Mouse (Mus musculus): Measurements from ENCODE around the gene Ccdc170. TPM values are rescaled to one million over a fixed set of nuclear protein-coding genes. Genes with fewer than 3 reads are reported as not detected.
"Not testable (repeated sequence)": the region's sequence is repeated elsewhere in the genome, so short reads cannot be mapped to it uniquely, and the experiment has no call there.

The Ccdc170 gene
- total RNA-seq (2014; rRNA removed) = 0.52 and 1.5 TPM in 2 replicates
- 0.47 and 0.48 TPM in 2 replicates for polyA plus RNA-seq (2015; fragmentation: Nextera tagmentation; extraction: Ambion mirVana)

DNA sequence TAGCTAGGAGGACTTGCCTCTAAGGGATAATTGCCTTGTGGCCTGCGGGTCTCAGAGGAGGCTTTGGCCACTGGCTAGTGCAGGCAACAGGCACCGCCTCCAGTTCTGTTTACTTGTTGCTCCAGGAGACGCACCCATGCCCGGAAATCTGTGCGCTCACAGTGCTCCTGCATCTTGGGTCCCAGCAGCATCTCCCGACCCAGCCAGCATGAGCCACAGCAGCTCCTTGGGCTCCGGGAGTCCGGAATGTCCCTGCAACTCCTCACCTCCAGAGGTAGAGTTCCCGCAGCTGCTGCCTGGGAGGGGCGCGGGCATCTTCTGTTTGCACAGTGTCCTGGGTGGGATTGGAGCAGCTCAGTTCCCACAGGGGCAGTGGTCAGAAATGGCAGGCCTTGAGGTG, at the start of gene Ccdc170:
TSS of gene Ccdc170 (plus strand) at position 148 of the 400 bp plus-strand sequence.
- no peak within 1 kb of the TSS for H3K4me2 ChIP-seq (ENCODE audit: low read depth, low read length, poor library complexity, severe bottlenecking)
- DNase-seq (ENCODE audit: low spot score) (no peak), ATAC-seq (ENCODE audit: low FRiP score) (0 out of 2 replicates have a peak, but pooled peaks have one; percentile 16)
- no peaks in the 10 kb centered on the region for H3K4me1 ChIP-seq (ENCODE audit: insufficient read depth, low read length)
- H3K27ac ChIP-seq (ENCODE audit: low read depth, low read length) = no peak within 1 kb of the TSS
- no peak within 1 kb of the TSS for H3K4me3 ChIP-seq (ENCODE audit: low read depth, low read length)
- no peaks in the 10 kb centered on the region for H3K27me3 ChIP-seq (ENCODE audit: insufficient read depth, low read length)
- H3K9ac ChIP-seq (replicated peaks; ENCODE audit: low read length, poor library complexity, severe bottlenecking) = no peak within 1 kb of the TSS
- no peaks in the 10 kb centered on the region for H3K36me3 ChIP-seq (ENCODE audit: insufficient read depth, low read length)
- TF ChIP-seq CTCF (IDR thresholded peaks at IDR 0.05) = no peak
- H3K9me3 ChIP-seq (ENCODE audit: low read length) = no peaks in the 10 kb centered on the region
- 38% methylated on average over 11 of the region's 11 CpGs for WGBS

DNA sequence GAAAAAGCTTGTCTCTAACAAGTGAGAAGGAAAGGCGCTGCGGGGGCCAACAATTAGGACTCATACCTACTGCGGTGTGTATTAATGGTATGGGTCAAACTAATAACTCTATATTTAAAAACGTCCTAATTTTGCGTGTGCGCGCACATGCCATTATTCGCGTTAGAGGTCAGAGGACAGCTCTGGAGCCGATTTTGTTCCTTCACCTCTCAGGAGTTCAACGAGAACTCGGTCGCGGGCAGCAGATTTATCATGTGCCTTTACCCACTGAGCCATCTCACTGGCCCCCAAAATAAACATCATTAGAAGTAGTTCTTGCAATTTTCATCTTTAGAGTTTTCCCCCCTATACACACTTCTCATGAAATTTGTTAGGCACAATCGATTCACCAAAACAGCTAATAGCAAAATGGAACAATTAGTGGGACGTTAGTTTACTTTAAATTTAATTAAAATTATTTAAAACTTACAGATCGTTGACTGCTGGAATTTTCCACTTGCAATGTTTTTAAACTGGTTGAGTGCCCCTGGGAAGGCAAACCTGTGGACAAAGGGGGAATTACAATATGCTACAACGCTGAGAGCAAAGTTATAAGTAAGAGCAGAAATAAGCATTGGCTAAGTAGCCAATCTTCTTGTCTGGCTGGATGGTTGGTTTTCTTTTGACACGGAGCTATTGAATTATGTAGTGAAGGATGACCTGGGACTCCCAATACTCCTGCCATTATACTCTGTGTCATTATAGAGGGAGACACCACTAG, 49.1 kb upstream of the Ccdc170 start:
- H3K36me3 ChIP-seq (ENCODE audit: insufficient read depth, low read length) = no peaks in the 10 kb centered on the region
- DNase-seq (ENCODE audit: low spot score) (peak; percentile 18), ATAC-seq (ENCODE audit: low FRiP score) (no peak)
- no peaks in the 10 kb centered on the region for H3K27me3 ChIP-seq (ENCODE audit: insufficient read depth, low read length)
- no peaks in the 10 kb centered on the region for H3K9me3 ChIP-seq (ENCODE audit: low read length)
- peak overlapping the region; percentile 69 for H3K9ac ChIP-seq (replicated peaks; ENCODE audit: low read length, poor library complexity, severe bottlenecking)
- peak; percentile 31; the same call in 1 of the 2 replicates for TF ChIP-seq CTCF (IDR thresholded peaks at IDR 0.05)
- peak overlapping the region; percentile 60 for H3K4me3 ChIP-seq (ENCODE audit: low read depth, low read length)
- peak overlapping the region; percentile 56 for H3K4me2 ChIP-seq (ENCODE audit: low read depth, low read length, poor library complexity, severe bottlenecking)
- 9% methylated on average over 19 of the region's 19 CpGs for WGBS
- H3K4me1 ChIP-seq (ENCODE audit: insufficient read depth, low read length) = peaks cover 3% of the 10 kb centered on the region; the same call in 1 of the 2 replicates
- H3K27ac ChIP-seq (ENCODE audit: low read depth, low read length) = peak overlapping the region; percentile 79

DNA sequence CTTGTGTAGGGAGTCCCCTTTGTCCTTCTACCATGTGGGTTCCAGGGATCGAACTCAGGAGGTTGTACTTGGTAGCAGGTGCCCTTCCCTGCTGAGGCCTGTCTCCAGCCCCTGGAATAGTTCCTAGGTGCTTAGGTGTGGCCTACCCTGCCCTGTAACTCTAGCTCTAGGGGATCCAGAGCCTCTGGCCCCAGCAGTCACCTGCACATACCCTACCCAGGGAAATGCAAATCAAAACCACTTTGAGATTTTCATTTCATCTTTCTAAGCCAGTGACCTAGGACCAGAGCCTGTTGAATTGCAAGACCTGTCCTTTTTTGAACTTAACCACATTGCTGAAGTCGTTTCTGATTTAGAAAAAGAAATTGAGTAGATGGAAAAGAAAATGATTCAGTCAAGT, 48.4 kb upstream of the Ccdc170 start:
- not testable (repeated sequence) for H3K36me3 ChIP-seq (ENCODE audit: insufficient read depth, low read length); DNase-seq (ENCODE audit: low spot score); H3K9ac ChIP-seq (replicated peaks; ENCODE audit: low read length, poor library complexity, severe bottlenecking); H3K9me3 ChIP-seq (ENCODE audit: low read length); H3K4me2 ChIP-seq (ENCODE audit: low read depth, low read length, poor library complexity, severe bottlenecking); H3K4me3 ChIP-seq (ENCODE audit: low read depth, low read length); H3K4me1 ChIP-seq (ENCODE audit: insufficient read depth, low read length); H3K27ac ChIP-seq (ENCODE audit: low read depth, low read length); H3K27me3 ChIP-seq (ENCODE audit: insufficient read depth, low read length); ATAC-seq (ENCODE audit: low FRiP score)
- 95% methylated on average over 2 of the region's 2 CpGs for WGBS

DNA sequence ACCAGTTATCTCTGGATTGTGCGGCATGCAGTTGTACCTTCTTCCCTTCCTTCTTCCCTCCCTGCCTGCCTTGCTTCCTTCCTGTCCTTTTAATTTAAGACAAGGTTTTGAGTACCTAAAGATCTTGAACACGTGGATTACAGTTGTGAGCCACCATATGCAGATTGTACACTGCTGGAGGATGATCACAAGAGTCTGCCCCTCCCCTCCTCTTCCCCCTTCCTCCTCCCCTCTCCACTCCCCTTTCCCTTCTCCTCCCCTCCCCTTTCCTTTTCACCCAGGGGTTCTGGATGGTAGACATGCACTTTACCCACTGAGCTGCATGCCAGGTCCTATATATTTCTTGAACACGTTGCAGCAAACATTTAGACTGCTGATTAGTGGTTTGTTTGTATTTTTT, 46.9 kb upstream of the Ccdc170 start:
- ATAC-seq (ENCODE audit: low FRiP score) (no peak), DNase-seq (ENCODE audit: low spot score) (no peak)
- Histone ChIP-seq H3K27me3 (ENCODE audit: insufficient read depth, low read length) (no peaks in the 10 kb centered on the region), H3K4me1 (ENCODE audit: insufficient read depth, low read length) (peaks cover 3% of the 10 kb centered on the region; the same call in 1 of the 2 replicates), H3K36me3 (ENCODE audit: insufficient read depth, low read length) (peaks cover under 1% of the 10 kb centered on the region; the same call in 1 of the 2 replicates), H3K27ac (ENCODE audit: low read depth, low read length) (no peak overlapping the region), H3K4me2 (ENCODE audit: low read depth, low read length, poor library complexity, severe bottlenecking) (no peak overlapping the region), H3K9me3 (ENCODE audit: low read length) (no peaks in the 10 kb centered on the region), H3K9ac (replicated peaks; ENCODE audit: low read length, poor library complexity, severe bottlenecking) (no peak overlapping the region), H3K4me3 (ENCODE audit: low read depth, low read length) (no peak overlapping the region)
- WGBS = 88% methylated on average over 3 of the region's 3 CpGs
- no peak for TF ChIP-seq CTCF (IDR thresholded peaks at IDR 0.05)

DNA sequence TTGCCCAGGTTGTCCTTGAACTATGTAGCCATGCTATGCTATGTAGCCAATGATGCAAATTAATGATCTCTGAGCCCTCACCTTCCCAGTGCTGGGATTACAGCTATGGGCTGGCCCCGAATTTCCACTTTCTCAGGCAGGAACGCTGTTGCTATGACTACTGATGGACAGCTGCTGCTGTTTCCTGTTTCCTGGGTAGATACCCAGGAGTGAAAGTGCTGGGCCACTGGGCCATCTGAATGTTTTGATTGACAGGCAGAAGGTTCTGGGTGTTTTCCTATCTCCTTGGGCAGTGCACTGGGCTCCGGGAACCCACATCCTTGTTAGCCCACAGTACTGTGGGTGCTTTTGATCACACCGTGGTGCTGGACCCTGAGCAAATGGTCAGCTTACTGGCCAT, 25.9 kb upstream of the Ccdc170 start:
- 83% methylated on average over 4 of the region's 4 CpGs for WGBS

DNA sequence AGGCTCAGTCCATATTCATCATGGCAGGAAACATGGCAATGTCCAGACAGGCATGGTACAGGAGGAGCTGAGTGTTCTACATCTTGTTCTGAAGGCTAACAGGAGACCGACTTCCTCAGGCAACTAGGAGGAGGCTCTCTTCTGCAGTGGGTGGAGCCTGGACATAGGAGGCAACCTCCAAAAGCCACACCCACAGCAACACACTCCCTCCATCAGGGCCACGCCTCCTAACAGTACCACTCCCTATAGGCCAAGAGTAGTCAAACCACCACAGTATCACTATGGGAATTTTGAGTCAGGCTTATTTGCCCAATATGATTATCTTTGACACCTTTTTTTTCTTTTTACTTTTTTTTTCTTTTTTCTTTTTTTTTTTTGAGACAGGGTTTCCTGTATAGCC, 22.1 kb upstream of the Ccdc170 start:
- WGBS = 92% methylated on average over 2 of the region's 2 CpGs
- Histone ChIP-seq H3K9me3 (ENCODE audit: low read length) (no peaks in the 10 kb centered on the region), H3K36me3 (ENCODE audit: insufficient read depth, low read length) (peaks cover 1% of the 10 kb centered on the region; the same call in 1 of the 2 replicates), H3K27me3 (ENCODE audit: insufficient read depth, low read length) (no peaks in the 10 kb centered on the region), H3K4me2 (ENCODE audit: low read depth, low read length, poor library complexity, severe bottlenecking) (no peak overlapping the region), H3K9ac (replicated peaks; ENCODE audit: low read length, poor library complexity, severe bottlenecking) (no peak overlapping the region), H3K4me3 (ENCODE audit: low read depth, low read length) (no peak overlapping the region), H3K27ac (ENCODE audit: low read depth, low read length) (no peak overlapping the region), H3K4me1 (ENCODE audit: insufficient read depth, low read length) (no peaks in the 10 kb centered on the region)
- ATAC-seq (ENCODE audit: low FRiP score) (no peak), DNase-seq (ENCODE audit: low spot score) (no peak)
- TF ChIP-seq CTCF (IDR thresholded peaks at IDR 0.05) = no peak

More for the DNA sequence above, 25.9 kb upstream of the Ccdc170 start:
- Histone ChIP-seq H3K9me3 (ENCODE audit: low read length) (no peaks in the 10 kb centered on the region), H3K27ac (ENCODE audit: low read depth, low read length) (no peak overlapping the region), H3K36me3 (ENCODE audit: insufficient read depth, low read length) (peaks cover 12% of the 10 kb centered on the region; the same call in 1 of the 2 replicates), H3K4me3 (ENCODE audit: low read depth, low read length) (no peak overlapping the region), H3K9ac (replicated peaks; ENCODE audit: low read length, poor library complexity, severe bottlenecking) (no peak overlapping the region), H3K4me1 (ENCODE audit: insufficient read depth, low read length) (no peaks in the 10 kb centered on the region), H3K4me2 (ENCODE audit: low read depth, low read length, poor library complexity, severe bottlenecking) (no peak overlapping the region), H3K27me3 (ENCODE audit: insufficient read depth, low read length) (no peaks in the 10 kb centered on the region)
- DNase-seq (ENCODE audit: low spot score) (no peak), ATAC-seq (ENCODE audit: low FRiP score) (no peak)
- no peak for TF ChIP-seq CTCF (IDR thresholded peaks at IDR 0.05)

Measured in midbrain, postnatal 0 days (tissue).